Mouse (Mus musculus): ENCODE data around the gene Rpl38. TPM values are rescaled to one million over a fixed set of nuclear protein-coding genes. Genes with fewer than 3 reads are reported as not detected.

The Rpl38 gene
- total and polyA plus RNA-seq, 2 experiments from 2014 or later: 578 to 954 TPM

DNA sequence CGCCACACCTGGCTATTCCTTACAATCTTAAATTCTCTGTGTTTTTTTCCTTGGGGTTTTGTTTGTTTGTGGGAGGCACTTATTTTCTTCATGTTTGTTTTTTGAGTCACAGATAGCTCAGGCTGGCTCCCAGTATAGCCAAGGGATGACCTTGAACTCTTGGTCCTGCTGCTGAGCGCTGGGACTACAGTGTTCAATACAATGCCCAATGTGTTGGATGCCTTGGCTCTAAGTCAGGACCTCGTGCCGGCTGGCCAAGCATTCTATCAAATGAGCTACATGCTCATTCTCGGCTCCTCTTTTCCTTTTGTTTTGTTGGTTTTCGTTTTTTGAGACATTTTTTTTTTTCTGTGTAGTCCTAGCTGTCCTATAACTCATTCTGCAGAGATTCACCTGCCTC lies 25.1 kb downstream of the Rpl38 start:
- H3K27me3 ChIP-seq (ENCODE audit: insufficient read depth, low read length): no peaks in the 10 kb centered on the region
- no peaks in the 10 kb centered on the region for H3K9me3 ChIP-seq (ENCODE audit: low read length)
- H3K4me2 ChIP-seq (ENCODE audit: low read depth, low read length): no peak overlapping the region
- 84% methylated on average over 6 of the region's 6 CpGs for WGBS
- ATAC-seq: no peak
- H3K36me3 ChIP-seq (ENCODE audit: insufficient read depth, low read length): 0 out of 2 replicates have a peak, but pooled peaks cover 3% of the 10 kb centered on the region
- H3K4me1 ChIP-seq (ENCODE audit: insufficient read depth, low read length): no peaks in the 10 kb centered on the region
- no peak for DNase-seq (ENCODE audit: low spot score)
- no peak for TF ChIP-seq CTCF (IDR thresholded peaks at IDR 0.05; ENCODE audit: low read depth)
- no peak overlapping the region for H3K27ac ChIP-seq
- no peak overlapping the region for H3K9ac ChIP-seq (replicated peaks; ENCODE audit: low read length)
- H3K4me3 ChIP-seq (ENCODE audit: low read length): no peak overlapping the region

DNA sequence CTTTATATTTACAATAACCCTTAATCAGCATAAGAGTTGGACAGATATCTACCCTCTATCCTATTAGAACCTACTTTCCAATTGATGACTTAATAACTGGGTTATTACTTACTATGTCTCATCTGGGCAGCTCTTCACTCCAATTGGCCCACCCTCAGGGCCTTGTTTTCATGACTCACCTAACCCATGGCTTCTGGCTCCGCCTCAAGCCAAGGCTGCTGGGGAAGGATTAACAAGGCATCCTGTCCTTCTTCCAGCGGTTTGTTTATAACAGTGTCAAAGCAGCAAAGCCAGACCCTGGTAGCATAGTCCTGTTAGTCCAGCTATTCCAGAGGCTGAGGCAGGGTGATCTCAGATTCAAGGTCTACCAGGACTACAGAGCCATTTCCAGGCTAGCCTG lies 26.1 kb downstream of the Rpl38 start:
- WGBS: 85% methylated on average over 2 of the region's 2 CpGs
- Histone ChIP-seq H3K36me3 (ENCODE audit: insufficient read depth, low read length) (0 out of 2 replicates have a peak, but pooled peaks cover 3% of the 10 kb centered on the region), H3K4me2 (ENCODE audit: low read depth, low read length) (no peak overlapping the region), H3K27ac (no peak overlapping the region), H3K4me1 (ENCODE audit: insufficient read depth, low read length) (no peaks in the 10 kb centered on the region), H3K9ac (replicated peaks; ENCODE audit: low read length) (no peak overlapping the region), H3K27me3 (ENCODE audit: insufficient read depth, low read length) (no peaks in the 10 kb centered on the region), H3K4me3 (ENCODE audit: low read length) (no peak overlapping the region), H3K9me3 (ENCODE audit: low read length) (no peaks in the 10 kb centered on the region)
- TF ChIP-seq CTCF (IDR thresholded peaks at IDR 0.05; ENCODE audit: low read depth): no peak
- ATAC-seq (no peak), DNase-seq (ENCODE audit: low spot score) (no peak)

DNA sequence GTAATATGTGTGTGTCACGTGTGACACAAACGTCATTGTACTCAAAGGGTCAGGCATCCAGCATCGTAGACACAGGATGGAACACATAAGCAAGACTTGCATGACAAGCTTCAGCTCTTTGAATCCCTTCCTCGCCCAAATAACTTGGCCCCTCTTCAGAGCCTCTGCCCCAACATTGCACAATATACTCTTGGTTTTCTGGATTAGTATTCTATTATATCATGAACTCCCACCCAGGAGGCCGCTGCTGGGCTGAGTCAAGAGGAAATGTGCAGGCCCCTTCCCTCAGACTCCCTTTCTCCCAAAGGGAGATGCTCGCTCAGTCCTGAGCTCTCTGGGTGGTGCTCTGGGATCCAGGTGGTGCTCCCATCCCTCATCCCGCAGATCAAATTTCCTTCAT lies 30.2 kb downstream of the Rpl38 start:
- Histone ChIP-seq H3K4me3 (ENCODE audit: low read length) (no peak overlapping the region), H3K4me2 (ENCODE audit: low read depth, low read length) (no peak overlapping the region), H3K27me3 (ENCODE audit: insufficient read depth, low read length) (no peaks in the 10 kb centered on the region), H3K9me3 (ENCODE audit: low read length) (no peaks in the 10 kb centered on the region), H3K27ac (no peak overlapping the region), H3K36me3 (ENCODE audit: insufficient read depth, low read length) (no peaks in the 10 kb centered on the region), H3K4me1 (ENCODE audit: insufficient read depth, low read length) (0 out of 2 replicates have a peak, but pooled peaks cover 1% of the 10 kb centered on the region), H3K9ac (replicated peaks; ENCODE audit: low read length) (no peak overlapping the region)
- DNase-seq (ENCODE audit: low spot score) (no peak), ATAC-seq (no peak)
- TF ChIP-seq CTCF (IDR thresholded peaks at IDR 0.05; ENCODE audit: low read depth): no peak
- 93% methylated on average over 7 of the region's 7 CpGs for WGBS

DNA sequence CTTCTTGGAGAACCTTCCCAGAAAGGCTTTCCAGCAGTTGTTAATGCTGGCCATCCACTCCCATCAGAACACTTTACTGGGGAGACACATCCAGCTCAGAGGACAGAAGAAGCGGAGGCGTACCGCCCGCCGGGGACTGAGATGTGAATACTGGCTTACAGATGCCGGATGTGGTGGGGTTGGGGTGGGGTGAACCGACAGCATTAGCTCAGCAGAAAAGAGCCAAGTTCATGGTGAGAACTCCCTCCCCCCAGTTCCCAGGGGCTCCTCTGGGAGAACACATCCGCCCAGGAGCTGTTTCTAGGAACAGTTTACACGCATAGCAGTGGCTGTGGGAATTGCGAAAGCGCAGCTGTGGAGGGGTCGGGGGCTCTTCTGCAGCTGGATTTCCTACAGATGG lies 31.2 kb downstream of the Rpl38 start:
- ATAC-seq: no peak
- no peak for DNase-seq (ENCODE audit: low spot score)
- Histone ChIP-seq H3K4me2 (ENCODE audit: low read depth, low read length) (no peak overlapping the region), H3K27ac (no peak overlapping the region), H3K9me3 (ENCODE audit: low read length) (no peaks in the 10 kb centered on the region), H3K4me3 (ENCODE audit: low read length) (no peak overlapping the region), H3K4me1 (ENCODE audit: insufficient read depth, low read length) (0 out of 2 replicates have a peak, but pooled peaks cover 9% of the 10 kb centered on the region), H3K27me3 (ENCODE audit: insufficient read depth, low read length) (no peaks in the 10 kb centered on the region), H3K36me3 (ENCODE audit: insufficient read depth, low read length) (no peaks in the 10 kb centered on the region), H3K9ac (replicated peaks; ENCODE audit: low read length) (no peak overlapping the region)
- no peak for TF ChIP-seq CTCF (IDR thresholded peaks at IDR 0.05; ENCODE audit: low read depth)
- WGBS: 79% methylated on average over 12 of the region's 12 CpGs

DNA sequence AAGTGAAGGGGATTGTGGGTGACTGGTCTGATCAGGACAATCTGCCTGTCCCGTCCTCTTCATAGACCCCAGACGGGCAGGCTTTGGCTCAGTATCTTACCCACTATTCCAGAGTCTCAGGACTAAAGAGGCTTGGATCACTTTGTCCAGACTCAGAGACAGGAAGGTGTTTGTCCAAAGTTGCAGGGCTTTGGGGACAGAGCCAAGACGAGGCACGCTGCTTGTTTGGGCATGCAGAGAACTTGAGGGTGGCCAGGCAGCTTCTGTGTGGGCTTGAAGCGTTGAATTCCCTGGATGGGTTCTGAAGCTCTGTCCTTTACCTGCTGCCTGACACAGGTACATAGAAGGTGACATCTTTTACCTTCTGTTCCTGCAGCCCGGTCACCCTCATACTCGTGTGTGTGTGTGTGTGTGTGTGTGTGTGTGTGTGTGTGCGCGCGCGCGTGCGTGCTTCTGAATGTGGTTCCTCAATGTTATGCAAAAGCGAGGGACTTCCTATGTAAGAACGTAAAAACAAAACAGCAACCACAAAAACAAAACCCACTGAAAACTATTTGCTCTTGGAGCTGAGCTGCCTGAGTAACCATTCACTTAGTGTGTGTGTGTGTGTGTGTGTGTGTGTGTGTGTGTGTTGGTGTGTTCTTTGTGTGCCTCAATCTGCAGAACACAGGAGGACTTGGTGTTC lies 34.1 kb downstream of the Rpl38 start:
- no peak overlapping the region for H3K4me3 ChIP-seq (ENCODE audit: low read length)
- H3K4me2 ChIP-seq (ENCODE audit: low read depth, low read length): no peak overlapping the region
- no peaks in the 10 kb centered on the region for H3K9me3 ChIP-seq (ENCODE audit: low read length)
- no peak overlapping the region for H3K9ac ChIP-seq (replicated peaks; ENCODE audit: low read length)
- peaks cover 13% of the 10 kb centered on the region; the same call in 1 of the 2 replicates for H3K4me1 ChIP-seq (ENCODE audit: insufficient read depth, low read length)
- DNase-seq (ENCODE audit: low spot score): peak; percentile 43
- TF ChIP-seq CTCF (IDR thresholded peaks at IDR 0.05; ENCODE audit: low read depth): no peak
- no peaks in the 10 kb centered on the region for H3K27me3 ChIP-seq (ENCODE audit: insufficient read depth, low read length)
- WGBS: 78% methylated on average over 15 of the region's 15 CpGs
- no peak for ATAC-seq
- H3K36me3 ChIP-seq (ENCODE audit: insufficient read depth, low read length): no peaks in the 10 kb centered on the region
- H3K27ac ChIP-seq: no peak overlapping the region; the same call in 1 of the 2 replicates

DNA sequence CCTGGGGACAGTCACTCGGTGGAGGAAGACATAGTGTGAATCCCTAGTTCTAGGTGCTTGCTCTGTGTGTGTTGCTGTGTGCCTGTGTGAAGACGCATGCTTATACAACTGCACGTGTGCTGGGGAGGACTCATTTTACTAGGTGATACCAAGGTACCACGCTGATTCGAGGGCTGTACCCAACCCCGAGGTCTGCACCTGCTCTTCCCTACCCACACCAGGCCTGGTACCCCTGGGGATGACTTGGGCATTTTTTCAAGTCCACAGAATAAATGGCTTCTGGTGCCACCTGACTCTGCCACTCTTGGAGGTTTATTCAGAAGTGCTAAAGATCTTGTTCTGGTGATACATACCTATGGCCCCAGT lies 34.7 kb downstream of the Rpl38 start:
- peaks cover 13% of the 10 kb centered on the region; the same call in 1 of the 2 replicates for H3K4me1 ChIP-seq (ENCODE audit: insufficient read depth, low read length)
- TF ChIP-seq CTCF (IDR thresholded peaks at IDR 0.05; ENCODE audit: low read depth): no peak
- H3K36me3 ChIP-seq (ENCODE audit: insufficient read depth, low read length): no peaks in the 10 kb centered on the region
- peak overlapping the region; percentile 46; the same call in 1 of the 2 replicates for H3K27ac ChIP-seq
- ATAC-seq (no peak), DNase-seq (ENCODE audit: low spot score) (no peak)
- H3K27me3 ChIP-seq (ENCODE audit: insufficient read depth, low read length): no peaks in the 10 kb centered on the region
- no peak overlapping the region for H3K4me2 ChIP-seq (ENCODE audit: low read depth, low read length)
- H3K4me3 ChIP-seq (ENCODE audit: low read length): no peak overlapping the region
- WGBS: 74% methylated on average over 6 of the region's 6 CpGs
- H3K9ac ChIP-seq (replicated peaks; ENCODE audit: low read length): no peak overlapping the region
- H3K9me3 ChIP-seq (ENCODE audit: low read length): no peaks in the 10 kb centered on the region

Data from hindbrain, postnatal 0 days (tissue).